Mouse (Mus musculus): ENCODE data around the gene Hjurp. TPM values are rescaled to one million over a fixed set of nuclear protein-coding genes. Genes with fewer than 3 reads are reported as not detected.

The Hjurp gene
- total and polyA plus RNA-seq, 3 experiments: 52.9 to 327 (median 221) TPM

DNA sequence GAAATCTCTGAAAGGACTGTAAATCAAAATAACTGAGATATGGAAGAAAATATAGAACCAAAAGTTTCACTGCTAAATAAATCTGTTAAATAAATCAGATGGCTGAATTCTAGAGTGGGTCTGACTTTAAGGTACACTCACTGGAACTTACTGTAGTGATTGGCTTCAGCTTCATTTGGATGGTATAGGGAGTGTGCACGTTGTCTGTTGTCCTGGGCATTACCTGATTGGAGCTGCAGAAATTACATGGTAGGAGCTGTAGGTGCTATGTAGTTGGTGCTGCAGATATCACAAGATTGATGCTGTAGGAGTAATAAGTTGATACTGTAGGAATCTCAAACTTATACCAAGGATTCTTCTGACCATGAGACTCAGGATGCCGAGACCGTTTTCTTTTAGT, 32.9 kb upstream of the Hjurp start:
- Histone ChIP-seq H3K9me3 (replicated peaks) (no peaks in the 10 kb centered on the region), H3K36me3 (replicated peaks) (no peaks in the 10 kb centered on the region), H3K4me1 (ENCODE audit: insufficient read depth, low read depth, low read length) (no peaks in the 10 kb centered on the region), H3K4me3 (ENCODE audit: low read depth, low read length) (no peak overlapping the region), H3K27me3 (ENCODE audit: insufficient read depth, low read length) (no peaks in the 10 kb centered on the region)
- no peak for DNase-seq (ENCODE audit: low spot score)
- ATAC-seq (ENCODE audit: extremely low read depth, insufficient number of reproducible peaks, low FRiP score, poor library complexity, severe bottlenecking): no peak
- TF ChIP-seq GATA2 (IDR thresholded peaks at IDR 0.05; ENCODE audit: borderline replicate concordance, low read depth, low read length): no peak
- TF ChIP-seq TAL1 (conservative IDR thresholded peaks at IDR 0.05; ENCODE audit: low read depth, low read length): no peak
- TF ChIP-seq POLR2AphosphoS5 (IDR thresholded peaks at IDR 0.05; ENCODE audit: insufficient replicate concordance, low read depth, low read length): no peak
- no peak for TF ChIP-seq CTCF (IDR thresholded peaks at IDR 0.05; ENCODE audit: low read depth, low read length)
- TF ChIP-seq GATA1 (IDR thresholded peaks at IDR 0.05; ENCODE audit: borderline replicate concordance, low read length): no peak

GRCm38 (mm10) chr1:88309905-88310304, 32.5 kb upstream of the Hjurp start:
- ATAC-seq (ENCODE audit: extremely low read depth, insufficient number of reproducible peaks, low FRiP score, poor library complexity, severe bottlenecking): no peak

GRCm38 (mm10) chr1:88309020-88309419, 31.6 kb upstream of the Hjurp start:
- H3K4me1 ChIP-seq (ENCODE audit: insufficient read depth, low read depth, low read length): no peaks in the 10 kb centered on the region
- H3K9me3 ChIP-seq (replicated peaks): no peaks in the 10 kb centered on the region
- DNase-seq (ENCODE audit: low spot score) (no peak), ATAC-seq (ENCODE audit: extremely low read depth, insufficient number of reproducible peaks, low FRiP score, poor library complexity, severe bottlenecking) (no peak)
- no peaks in the 10 kb centered on the region for H3K36me3 ChIP-seq (replicated peaks)
- H3K27me3 ChIP-seq (ENCODE audit: insufficient read depth, low read length): peaks cover 3% of the 10 kb centered on the region; the same call in 1 of the 2 replicates
- no peak overlapping the region for H3K4me3 ChIP-seq (ENCODE audit: low read depth, low read length)
- TF ChIP-seq TAL1 (conservative IDR thresholded peaks at IDR 0.05; ENCODE audit: low read depth, low read length) (no peak), POLR2AphosphoS5 (IDR thresholded peaks at IDR 0.05; ENCODE audit: insufficient replicate concordance, low read depth, low read length) (no peak), GATA2 (IDR thresholded peaks at IDR 0.05; ENCODE audit: borderline replicate concordance, low read depth, low read length) (no peak), CTCF (IDR thresholded peaks at IDR 0.05; ENCODE audit: low read depth, low read length) (no peak), GATA1 (IDR thresholded peaks at IDR 0.05; ENCODE audit: borderline replicate concordance, low read length) (no peak)

More at GRCm38 (mm10) chr1:88309905-88310304, 32.5 kb upstream of the Hjurp start:
- H3K27me3 ChIP-seq (ENCODE audit: insufficient read depth, low read length): no peaks in the 10 kb centered on the region
- H3K4me1 ChIP-seq (ENCODE audit: insufficient read depth, low read depth, low read length): no peaks in the 10 kb centered on the region
- DNase-seq (ENCODE audit: low spot score): no peak
- TF ChIP-seq TAL1 (conservative IDR thresholded peaks at IDR 0.05; ENCODE audit: low read depth, low read length): no peak
- no peak for TF ChIP-seq POLR2AphosphoS5 (IDR thresholded peaks at IDR 0.05; ENCODE audit: insufficient replicate concordance, low read depth, low read length)
- TF ChIP-seq GATA2 (IDR thresholded peaks at IDR 0.05; ENCODE audit: borderline replicate concordance, low read depth, low read length): no peak
- no peak for TF ChIP-seq GATA1 (IDR thresholded peaks at IDR 0.05; ENCODE audit: borderline replicate concordance, low read length)
- TF ChIP-seq CTCF (IDR thresholded peaks at IDR 0.05; ENCODE audit: low read depth, low read length): no peak
- no peak overlapping the region for H3K4me3 ChIP-seq (ENCODE audit: low read depth, low read length)
- H3K9me3 ChIP-seq (replicated peaks): no peaks in the 10 kb centered on the region
- no peaks in the 10 kb centered on the region for H3K36me3 ChIP-seq (replicated peaks)

DNA sequence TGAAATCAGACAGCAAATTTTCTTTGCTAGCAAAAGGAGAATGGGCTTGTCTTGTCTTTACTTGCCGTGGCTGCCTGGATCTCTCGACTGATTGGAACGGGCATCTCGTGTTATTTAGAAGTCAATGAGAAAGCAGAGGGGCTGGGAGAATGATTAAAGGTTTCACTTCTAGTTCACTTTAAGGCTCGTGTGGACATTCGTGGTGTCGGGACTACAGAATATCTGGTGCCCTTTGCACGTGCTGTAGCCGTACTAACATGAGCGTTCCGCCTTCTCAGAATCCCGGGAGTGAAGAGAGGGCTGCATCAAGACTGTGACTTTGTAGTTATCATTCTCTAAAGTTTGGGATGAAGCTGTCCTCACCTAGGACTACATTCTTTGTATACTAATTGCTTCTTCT, 29.7 kb upstream of the Hjurp start:
- Histone ChIP-seq H3K4me1 (ENCODE audit: insufficient read depth, low read depth, low read length) (no peaks in the 10 kb centered on the region), H3K9me3 (replicated peaks) (no peaks in the 10 kb centered on the region), H3K36me3 (replicated peaks) (no peaks in the 10 kb centered on the region), H3K27me3 (ENCODE audit: insufficient read depth, low read length) (peaks cover 3% of the 10 kb centered on the region; the same call in 1 of the 2 replicates), H3K4me3 (ENCODE audit: low read depth, low read length) (no peak overlapping the region)
- no peak for ATAC-seq (ENCODE audit: extremely low read depth, insufficient number of reproducible peaks, low FRiP score, poor library complexity, severe bottlenecking)
- TF ChIP-seq POLR2AphosphoS5 (IDR thresholded peaks at IDR 0.05; ENCODE audit: insufficient replicate concordance, low read depth, low read length): no peak
- TF ChIP-seq TAL1 (conservative IDR thresholded peaks at IDR 0.05; ENCODE audit: low read depth, low read length): no peak
- TF ChIP-seq CTCF (IDR thresholded peaks at IDR 0.05; ENCODE audit: low read depth, low read length): no peak
- no peak for TF ChIP-seq GATA1 (IDR thresholded peaks at IDR 0.05; ENCODE audit: borderline replicate concordance, low read length)
- TF ChIP-seq GATA2 (IDR thresholded peaks at IDR 0.05; ENCODE audit: borderline replicate concordance, low read depth, low read length): no peak
- DNase-seq (ENCODE audit: low spot score): no peak

GRCm38 (mm10) chr1:88306543-88306942, 29.1 kb upstream of the Hjurp start:
- TF ChIP-seq GATA2 (IDR thresholded peaks at IDR 0.05; ENCODE audit: borderline replicate concordance, low read depth, low read length) (no peak), TAL1 (conservative IDR thresholded peaks at IDR 0.05; ENCODE audit: low read depth, low read length) (no peak), POLR2AphosphoS5 (IDR thresholded peaks at IDR 0.05; ENCODE audit: insufficient replicate concordance, low read depth, low read length) (no peak), GATA1 (IDR thresholded peaks at IDR 0.05; ENCODE audit: borderline replicate concordance, low read length) (no peak), CTCF (IDR thresholded peaks at IDR 0.05; ENCODE audit: low read depth, low read length) (no peak)
- H3K9me3 ChIP-seq (replicated peaks): no peaks in the 10 kb centered on the region

DNA sequence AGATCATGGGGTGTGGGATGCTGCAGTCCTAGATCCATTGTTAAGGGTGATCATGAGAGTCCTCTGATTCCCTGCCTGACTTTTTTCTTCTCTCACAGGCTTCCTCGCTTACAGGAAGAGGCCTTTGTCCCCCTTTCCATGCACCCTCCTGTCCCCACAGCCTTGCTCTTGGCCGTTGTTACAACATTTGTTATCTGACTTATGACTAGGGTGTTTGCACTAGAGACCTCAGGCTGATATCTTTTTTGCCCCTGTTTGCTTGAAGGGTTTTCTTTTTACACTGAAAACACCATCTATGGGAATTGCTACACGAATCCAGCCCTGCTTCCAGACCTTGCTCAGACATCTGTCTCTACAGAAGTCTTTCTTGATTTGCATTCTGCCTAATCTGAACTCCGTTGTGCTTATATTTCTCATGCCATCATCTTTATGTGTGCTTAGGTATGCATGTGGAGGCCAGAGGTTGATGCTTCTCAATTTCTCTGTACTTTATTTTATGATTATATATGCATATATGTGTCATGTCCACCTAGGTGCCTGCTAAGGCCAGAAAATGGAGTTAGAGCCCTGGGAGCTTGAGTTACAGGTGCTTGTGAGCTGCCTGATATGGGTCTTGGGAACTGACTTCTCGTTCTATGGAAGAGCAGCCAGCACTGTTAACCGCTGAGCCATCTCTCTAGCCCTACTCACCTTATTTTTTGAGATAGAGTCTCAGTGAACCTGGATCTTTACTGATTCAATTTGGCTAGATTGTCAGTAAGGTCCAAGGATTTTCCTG, 27.8 kb upstream of the Hjurp start:
- Histone ChIP-seq H3K36me3 (replicated peaks) (no peaks in the 10 kb centered on the region), H3K9me3 (replicated peaks) (no peaks in the 10 kb centered on the region), H3K27me3 (ENCODE audit: insufficient read depth, low read length) (peaks cover 3% of the 10 kb centered on the region; the same call in 1 of the 2 replicates), H3K4me3 (ENCODE audit: low read depth, low read length) (no peak overlapping the region), H3K4me1 (ENCODE audit: insufficient read depth, low read depth, low read length) (no peaks in the 10 kb centered on the region)
- TF ChIP-seq TAL1 (conservative IDR thresholded peaks at IDR 0.05; ENCODE audit: low read depth, low read length) (no peak), POLR2AphosphoS5 (IDR thresholded peaks at IDR 0.05; ENCODE audit: insufficient replicate concordance, low read depth, low read length) (no peak), GATA2 (IDR thresholded peaks at IDR 0.05; ENCODE audit: borderline replicate concordance, low read depth, low read length) (no peak), GATA1 (IDR thresholded peaks at IDR 0.05; ENCODE audit: borderline replicate concordance, low read length) (no peak), CTCF (IDR thresholded peaks at IDR 0.05; ENCODE audit: low read depth, low read length) (no peak)
- ATAC-seq (ENCODE audit: extremely low read depth, insufficient number of reproducible peaks, low FRiP score, poor library complexity, severe bottlenecking) (no peak), DNase-seq (ENCODE audit: low spot score) (no peak)

More at GRCm38 (mm10) chr1:88306543-88306942, 29.1 kb upstream of the Hjurp start:
- H3K4me3 ChIP-seq (ENCODE audit: low read depth, low read length): no peak overlapping the region
- DNase-seq (ENCODE audit: low spot score): no peak
- no peaks in the 10 kb centered on the region for H3K36me3 ChIP-seq (replicated peaks)
- no peak for ATAC-seq (ENCODE audit: extremely low read depth, insufficient number of reproducible peaks, low FRiP score, poor library complexity, severe bottlenecking)
- H3K27me3 ChIP-seq (ENCODE audit: insufficient read depth, low read length): peaks cover 3% of the 10 kb centered on the region; the same call in 1 of the 2 replicates
- H3K4me1 ChIP-seq (ENCODE audit: insufficient read depth, low read depth, low read length): no peaks in the 10 kb centered on the region
